Mouse (Mus musculus): ENCODE measurements around the gene Ift74. TPM values are rescaled to one million over a fixed set of nuclear protein-coding genes. Genes with fewer than 3 reads are reported as not detected.
A peak's percentile ranks its signal among the peaks of the same experiment; 100 is the strongest.
"Not testable (repeated sequence)": the region's sequence is repeated elsewhere in the genome, so short reads cannot be mapped to it uniquely, and the experiment has no call there.

Ift74 gene
- 1 to 10 TPM; 5.1 to 6.1 TPM for total RNA-seq (2021)

GRCm38 (mm10) chr4:94613972-94614626 lies at the start of gene Ift74:
TSS of gene Ift74 (plus strand) at chr4:94614491.
- intact Hi-C loops (cut with DNase I) = loop anchor here (1.0 kb wide), 1 partner anchor 11 kb away; the partner anchor contains the start of gene Plaa
- peak; percentile 86 to 87 for DNase-seq

- intact Hi-C loops (cut with DNase I) = no loop called here
- DNase-seq = no peak
These were observed 41.6 kb upstream of the Ift74 start for GRCm38 (mm10) chr4:94572677-94573076.

GRCm38 (mm10) chr4:94591765-94592381 lies 22.4 kb upstream of the Ift74 start:
- no peak for DNase-seq
- intact Hi-C loops (cut with DNase I) = no loop called here

GRCm38 (mm10) chr4:94592709-94593108 lies 21.6 kb upstream of the Ift74 start:
- DNase-seq = no peak
- intact Hi-C loops (cut with DNase I) = no loop called here

DNA sequence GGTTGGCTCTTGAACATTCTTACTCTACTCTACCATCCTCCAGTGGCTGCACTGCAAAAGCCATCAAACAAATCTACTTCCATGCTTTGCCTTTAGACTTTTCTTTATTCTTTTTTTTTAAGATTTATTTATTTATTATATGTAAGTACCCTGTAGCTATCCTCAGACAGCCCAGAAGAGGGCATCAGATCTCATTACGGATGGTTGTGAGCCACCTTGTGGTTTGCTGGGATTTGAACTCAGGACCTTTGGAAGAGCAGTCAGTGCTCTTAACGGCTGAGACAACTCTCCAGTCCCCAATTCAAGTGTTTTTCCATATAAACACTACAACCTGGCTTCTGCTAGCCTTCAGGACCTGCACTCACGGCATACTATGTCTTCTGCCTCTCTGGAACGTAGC lies 12.9 kb upstream of the Ift74 start:
- DNase-seq = no peak
- intact Hi-C loops (cut with DNase I) = no loop called here

DNA sequence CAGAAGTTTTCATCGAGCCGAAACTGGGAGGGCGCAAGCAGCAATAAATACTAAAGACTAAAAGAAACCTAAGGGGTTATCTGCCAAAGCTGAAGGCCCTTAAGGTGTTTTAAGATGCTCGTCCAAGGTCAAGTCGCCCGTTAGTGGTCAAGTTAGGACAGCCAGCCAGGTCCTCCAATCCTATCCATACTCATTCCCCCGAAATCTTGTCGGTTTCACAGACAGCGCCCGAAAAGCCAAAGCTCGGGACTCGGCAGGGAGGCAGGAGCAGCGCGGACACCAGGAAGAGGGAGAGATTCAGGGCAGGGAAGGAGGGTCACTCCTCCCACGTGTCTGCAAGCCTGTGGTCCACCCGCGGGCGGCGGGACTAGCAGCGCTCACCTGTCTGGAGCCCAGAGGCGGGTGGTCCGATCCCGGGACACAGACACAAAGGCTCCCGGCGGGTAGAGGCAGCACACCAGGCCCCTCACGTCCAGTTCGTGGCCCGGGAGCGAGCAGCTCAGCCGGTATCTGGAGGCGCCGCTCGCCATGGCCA lies 11.7 kb upstream of the Ift74 start:
- intact Hi-C loops (cut with DNase I) = loop anchor here (1.0 to 2.0 kb wide), 2 partner anchors 12 to 46 kb away; partner anchors contain the start of genes Caap1, Gm10306 and Ift74
- no peak for DNase-seq

DNA sequence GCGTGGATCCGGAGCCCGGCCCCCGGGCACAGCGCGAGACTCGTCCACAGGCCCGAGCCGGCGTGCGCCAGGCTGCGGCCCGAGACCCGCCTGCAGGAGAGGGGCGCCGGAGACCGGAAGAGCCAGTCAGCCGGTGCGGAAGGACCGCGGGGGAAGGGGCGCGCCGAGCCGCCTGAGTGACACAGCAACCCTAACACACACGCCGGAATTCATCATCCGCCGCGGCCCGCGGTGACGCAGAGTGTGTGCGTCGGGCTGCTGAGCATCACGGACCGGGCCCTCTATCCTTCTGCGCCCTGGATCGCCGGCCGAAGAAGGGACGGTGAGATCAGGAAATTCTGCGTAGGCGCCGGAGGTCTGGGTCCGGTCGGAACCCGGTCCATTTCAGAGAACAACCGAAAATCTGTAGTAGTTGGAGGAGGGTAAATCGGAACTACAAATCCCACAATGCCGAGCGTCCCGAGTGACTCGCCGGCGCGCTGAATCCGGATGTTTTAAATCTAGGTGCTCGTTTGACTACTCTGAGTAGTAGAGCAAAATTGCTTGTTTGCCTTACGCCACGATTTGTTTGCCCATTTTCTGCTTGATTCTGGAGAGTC lies 11.2 kb upstream of the Ift74 start, which contains the start of gene Plaa:
Gene Plaa (minus strand): TSS at position 214 of the 599 bp plus-strand sequence.
- intact Hi-C loops (cut with DNase I) = loop anchor here (1.0 to 2.0 kb wide), 2 partner anchors 11 to 46 kb away; partner anchors contain the start of genes Caap1, Gm10306 and Ift74
- peak; percentile 90 to 94 for DNase-seq

DNA sequence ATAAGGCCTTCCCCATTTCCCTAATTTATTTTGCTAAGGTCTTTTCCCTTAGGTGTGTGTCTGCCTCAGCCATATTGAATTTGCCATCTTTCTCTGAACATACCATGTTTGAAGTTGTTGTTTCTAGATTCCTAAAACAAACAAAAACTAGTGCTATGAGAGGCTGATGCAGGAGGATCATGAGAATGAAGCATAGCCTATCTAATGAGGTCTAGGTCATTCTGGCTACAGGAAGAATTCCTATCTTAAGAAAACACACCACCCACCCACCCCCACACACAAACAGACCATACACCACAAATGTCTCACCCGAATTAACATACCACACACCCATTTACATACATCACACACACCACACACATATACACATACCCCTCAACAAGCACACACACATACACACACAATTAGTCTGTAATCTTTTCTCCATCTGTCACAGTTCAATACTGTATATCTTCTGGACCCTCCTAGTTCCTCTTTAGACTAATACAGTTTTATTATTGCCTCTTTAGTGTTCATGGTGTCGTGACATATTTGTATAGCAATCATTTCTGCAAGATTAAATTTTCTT lies 9.8 kb upstream of the Ift74 start:
- no peak for DNase-seq
- intact Hi-C loops (cut with DNase I) = no loop called here

- intact Hi-C loops (cut with DNase I) = no loop called here
- no peak for DNase-seq
These were observed 8.7 kb upstream of the Ift74 start for GRCm38 (mm10) chr4:94605591-94605990.

DNA sequence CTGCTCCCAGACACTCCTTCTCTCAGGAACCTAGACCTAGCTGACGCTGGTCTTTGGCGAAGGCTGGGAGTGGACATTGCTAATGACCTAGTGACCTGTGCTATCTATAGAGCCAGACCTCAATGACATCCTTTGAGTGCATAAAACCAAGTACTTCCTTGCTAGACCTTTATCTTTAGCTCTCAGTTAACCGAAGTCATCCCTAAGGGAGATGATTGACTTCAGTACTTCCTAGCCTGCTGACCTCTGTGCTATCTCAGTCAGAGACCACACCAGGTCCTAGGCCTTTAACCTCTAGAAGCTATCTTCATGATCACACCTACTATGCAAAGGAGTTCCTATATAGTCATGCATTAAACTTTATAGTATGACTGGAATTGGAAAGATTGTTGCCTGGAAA lies 4.0 kb upstream of the Ift74 start:
- no peak for DNase-seq
- intact Hi-C loops (cut with DNase I) = no loop called here

DNA sequence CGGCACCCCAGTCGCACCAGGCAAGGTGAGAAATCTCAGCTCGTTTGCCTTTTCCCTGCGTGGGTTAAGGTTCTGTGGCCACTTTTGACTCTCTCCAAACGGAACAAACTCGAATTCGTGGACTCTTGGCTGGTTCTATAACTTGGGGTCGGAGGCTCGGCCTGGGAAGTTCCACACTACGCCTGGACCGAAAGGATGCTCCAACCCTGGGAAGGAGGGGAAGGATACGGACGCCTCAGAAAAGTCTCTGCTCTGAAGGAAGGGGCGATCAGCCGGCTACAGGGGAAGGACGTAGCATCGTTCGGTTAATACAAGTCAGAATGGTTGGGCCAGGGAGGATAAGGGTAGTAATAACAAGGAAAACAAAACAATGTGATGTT lies 326 bp downstream of the Ift74 start:
- intact Hi-C loops (cut with DNase I) = loop anchor here (1.0 kb wide), 1 partner anchor 11 kb away; the partner anchor contains the start of gene Plaa
- no peak for DNase-seq

GRCm38 (mm10) chr4:94620077-94620476 lies 5.8 kb downstream of the Ift74 start:
- intact Hi-C loops (cut with DNase I) = no loop called here
- DNase-seq = no peak

DNA sequence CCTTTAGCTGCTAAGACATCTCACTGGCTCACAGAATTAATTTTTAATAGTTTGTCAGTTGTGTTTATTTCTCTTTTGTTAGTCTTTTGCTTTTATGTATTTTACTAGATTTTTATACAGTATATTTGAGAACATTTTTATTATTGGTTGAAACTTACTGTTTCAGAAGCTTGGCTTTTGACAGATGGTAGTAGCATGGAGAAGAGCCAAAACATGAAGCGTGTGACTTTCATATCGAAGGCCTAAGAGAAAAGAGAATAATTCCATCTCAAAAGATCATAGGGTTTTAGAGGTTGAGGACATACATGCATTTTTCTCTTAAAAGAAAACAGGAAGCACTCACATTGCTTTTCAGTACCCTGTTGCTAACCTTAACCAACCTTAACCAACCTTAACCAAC lies 28.9 kb downstream of the Ift74 start:
- intact Hi-C loops (cut with DNase I) = no loop called here
- DNase-seq = no peak

GRCm38 (mm10) chr4:94649920-94650319 lies 35.6 kb downstream of the Ift74 start, which contains the start of gene Lrrc19:
TSS of gene Lrrc19 (minus strand) at chr4:94650144.
- DNase-seq = no peak
- intact Hi-C loops (cut with DNase I) = no loop called here

DNA sequence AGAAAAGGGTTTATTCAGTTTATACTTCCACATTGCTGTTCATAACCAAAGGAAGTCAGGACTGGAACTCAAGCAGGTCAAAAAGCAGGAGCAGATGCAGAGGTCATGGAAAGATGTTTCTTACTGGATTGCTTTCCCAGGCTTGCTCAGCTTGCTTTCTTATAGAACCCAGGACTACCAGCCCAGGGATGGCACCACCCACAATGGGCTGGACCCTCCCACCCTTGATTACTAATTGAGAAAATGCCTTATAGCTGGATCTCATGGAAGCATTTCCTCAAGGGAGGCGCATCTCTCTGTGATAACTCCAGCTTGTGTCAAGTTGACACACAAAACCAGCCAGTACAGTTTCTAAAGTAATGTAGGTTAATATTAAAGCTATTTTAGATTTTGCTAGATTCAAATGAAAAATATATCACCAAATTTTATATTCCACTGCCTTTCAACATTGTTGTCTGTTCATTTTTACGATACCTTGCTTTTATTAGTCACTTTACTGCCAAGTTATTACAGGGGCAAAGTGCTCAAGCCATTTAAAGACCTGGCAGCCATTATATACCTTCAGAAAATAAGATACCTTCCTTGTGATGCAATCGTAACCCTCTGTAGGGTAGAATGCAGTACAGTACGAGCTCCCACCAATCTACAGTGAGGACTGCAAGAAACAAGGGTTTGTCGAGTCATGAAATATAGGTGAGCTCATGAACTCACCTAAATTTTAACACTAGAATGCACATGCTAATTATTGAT lies 36.3 kb downstream of the Ift74 start:
- intact Hi-C loops (cut with DNase I) = not testable (repeated sequence)

GRCm38 (mm10) chr4:94669718-94670117 lies 55.4 kb downstream of the Ift74 start:
- peak; percentile 16 to 36 for DNase-seq
- intact Hi-C loops (cut with DNase I) = loop anchor here (5.0 kb wide), 2 partner anchors 163 to 233 kb away; no protein-coding TSS in a partner anchor

More for the DNA sequence above, 36.3 kb downstream of the Ift74 start:
- DNase-seq = not testable (repeated sequence)

DNA sequence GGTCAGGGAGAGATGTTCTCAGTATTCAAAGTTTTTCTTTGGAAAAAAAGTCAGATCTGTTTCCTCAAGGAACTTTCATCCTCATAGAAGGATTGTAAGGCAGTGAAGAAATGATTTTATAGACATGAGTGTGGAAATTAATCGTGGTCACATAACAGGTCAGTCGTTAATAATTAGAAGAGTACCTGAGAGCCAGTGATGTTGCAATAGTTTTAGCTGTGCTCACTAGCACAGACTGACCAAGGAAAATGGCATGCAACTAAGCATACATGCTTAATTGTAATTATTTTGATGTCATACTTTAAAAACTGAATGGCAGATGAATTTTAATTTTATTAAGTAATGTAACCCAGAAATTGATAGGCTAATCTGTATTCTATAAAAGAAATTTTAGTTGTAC lies 66.4 kb downstream of the Ift74 start:
- intact Hi-C loops (cut with DNase I) = loop anchor here (2.0 kb wide), 1 partner anchor 64 kb away; no protein-coding TSS in a partner anchor
- no peak for DNase-seq

DNA sequence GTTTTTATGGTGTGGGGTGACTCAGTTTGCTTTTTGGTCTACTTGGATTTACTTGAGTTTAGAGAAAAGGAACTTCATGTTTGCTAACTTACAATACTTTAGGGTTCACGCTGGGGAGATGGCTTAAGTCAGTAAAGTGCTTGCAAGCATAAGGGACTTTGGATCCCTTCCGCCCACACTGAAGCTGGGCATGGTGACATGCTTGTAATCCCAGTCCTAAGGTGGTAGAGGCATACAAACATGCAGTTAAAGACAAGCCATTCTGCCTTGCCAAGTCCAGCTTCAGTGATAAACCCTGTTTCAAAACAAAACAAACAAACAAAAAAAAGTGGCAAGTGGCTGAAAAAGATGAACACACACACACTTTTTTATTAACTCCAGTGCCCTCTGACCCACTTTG lies 66.9 kb downstream of the Ift74 start:
- intact Hi-C loops (cut with DNase I) = loop anchor here (2.0 kb wide), 1 partner anchor 64 kb away; no protein-coding TSS in a partner anchor
- no peak for DNase-seq

- intact Hi-C loops (cut with DNase I) = no loop called here
- DNase-seq = no peak
These were observed 67.7 kb downstream of the Ift74 start for GRCm38 (mm10) chr4:94682029-94682428.

DNA sequence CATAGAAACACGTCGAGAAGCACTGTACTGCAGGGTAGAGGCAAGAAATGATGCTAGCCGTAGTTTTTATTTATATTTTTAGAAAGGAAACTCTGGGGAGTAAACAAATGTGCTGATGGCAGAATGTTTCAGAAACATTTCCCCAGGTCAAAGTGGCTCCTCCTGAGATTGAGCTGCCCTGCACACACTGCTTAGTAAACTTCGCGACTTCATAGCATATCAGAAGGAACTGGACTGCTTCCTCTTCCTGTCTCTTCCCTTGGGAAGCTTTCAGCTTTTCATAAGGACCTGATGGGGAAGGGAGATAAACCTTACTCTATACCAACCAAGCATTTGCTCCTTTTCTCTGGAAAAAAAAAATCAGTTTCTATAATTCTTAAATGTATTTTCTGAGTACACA lies 69.0 kb downstream of the Ift74 start:
- intact Hi-C loops (cut with DNase I) = no loop called here
- DNase-seq = peak in 1 of 2 experiments; percentile 2
